Mouse (Mus musculus): ENCODE results near the gene Pnp2. TPM values are rescaled to one million over a fixed set of nuclear protein-coding genes. Genes with fewer than 3 reads are reported as not detected.

The Pnp2 gene
- polyA plus RNA-seq, 1 experiment, result 1.0 TPM

DNA sequence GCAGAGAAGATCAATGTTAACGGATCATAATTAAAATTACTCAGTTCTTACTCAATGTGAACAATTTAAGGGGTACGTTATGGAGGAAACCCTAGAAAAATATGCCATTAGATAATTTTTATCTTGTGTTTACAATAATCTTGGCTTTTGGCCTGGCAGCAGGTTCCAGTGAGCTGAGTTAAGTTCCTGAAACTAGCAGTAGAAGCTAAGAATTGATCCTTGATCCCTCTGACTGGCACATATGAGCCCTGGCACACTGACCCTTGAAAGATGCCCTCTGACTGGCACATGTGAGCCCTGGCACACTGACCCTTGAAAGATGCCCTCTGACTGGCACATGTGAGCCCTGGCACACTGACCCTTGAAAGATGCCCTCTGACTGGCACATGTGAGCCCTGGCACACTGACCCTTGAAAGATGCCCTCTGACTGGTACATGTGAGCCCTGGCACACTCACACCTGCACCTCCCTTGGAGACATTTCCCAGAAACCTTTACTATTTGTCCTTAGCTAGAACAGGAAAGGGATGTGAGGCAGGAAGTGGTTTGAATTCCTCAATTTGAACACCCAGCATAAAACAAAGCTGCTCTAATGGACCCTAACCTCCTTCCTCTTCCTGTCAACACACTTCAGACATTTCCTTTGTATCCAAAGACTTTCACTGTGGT lies 42.3 kb downstream of the Pnp2 start:
- DNase-seq, result no peak
- Histone ChIP-seq H3K4me3 (replicated peaks; ENCODE audit: insufficient read depth, low read depth, low read length) (no peak overlapping the region), H3K27me3 (ENCODE audit: control insufficient read depth, insufficient read depth, low read length) (no peaks in the 10 kb centered on the region), H3K27ac (ENCODE audit: insufficient read depth, low read length) (no peak overlapping the region), H3K4me1 (ENCODE audit: control insufficient read depth, insufficient read depth, low read length) (no peaks in the 10 kb centered on the region)
- TF ChIP-seq CTCF (IDR thresholded peaks at IDR 0.05; ENCODE audit: borderline replicate concordance, insufficient read depth, low read depth, low read length) (no peak), POLR2A (IDR thresholded peaks at IDR 0.05; ENCODE audit: borderline replicate concordance, insufficient read depth, low read length) (no peak)
- WGBS, result 89% methylated on average over 2 of the region's 2 CpGs

DNA sequence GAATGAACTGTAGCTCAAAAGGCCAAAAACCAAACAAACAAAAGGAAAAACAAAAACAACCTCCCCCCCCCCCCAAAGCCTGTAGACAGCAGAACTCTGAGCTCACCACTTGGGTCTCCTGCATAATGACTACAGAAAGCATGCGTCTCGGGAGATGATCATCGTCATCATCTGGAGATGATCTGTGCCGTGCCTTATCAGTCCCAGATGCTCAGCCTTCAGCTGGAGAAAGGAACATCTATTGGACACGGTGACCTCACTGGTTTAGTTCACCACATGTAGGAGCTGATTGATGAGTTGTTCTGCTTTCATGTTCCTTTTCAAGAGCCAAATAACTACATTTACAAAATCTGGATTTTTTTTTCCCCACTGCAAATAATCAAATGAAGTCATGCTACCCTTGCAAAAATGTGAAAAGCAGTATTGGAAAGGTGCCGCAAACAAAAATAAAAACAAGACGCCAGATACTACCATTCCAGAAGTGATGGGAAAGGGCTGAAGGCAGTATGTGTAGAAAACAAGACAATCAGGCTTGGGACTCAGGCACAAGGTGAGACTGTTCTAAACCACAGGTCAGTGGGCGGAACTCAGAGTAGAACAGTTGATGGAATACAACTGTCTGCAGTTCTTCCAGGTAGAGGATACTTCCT lies 51.5 kb downstream of the Pnp2 start, which contains the start of gene Rnase10:
TSS of gene Rnase10 (plus strand) at position 600 of the 650 bp plus-strand sequence.
- WGBS, result 89% methylated on average over 8 of the region's 8 CpGs
- no peak within 1 kb of the TSS for H3K4me3 ChIP-seq (replicated peaks; ENCODE audit: insufficient read depth, low read depth, low read length)
- H3K27ac ChIP-seq (ENCODE audit: insufficient read depth, low read length), result no peak within 1 kb of the TSS
- no peaks in the 10 kb centered on the region for H3K4me1 ChIP-seq (ENCODE audit: control insufficient read depth, insufficient read depth, low read length)
- DNase-seq, result no peak
- no peaks in the 10 kb centered on the region for H3K27me3 ChIP-seq (ENCODE audit: control insufficient read depth, insufficient read depth, low read length)
- TF ChIP-seq POLR2A (IDR thresholded peaks at IDR 0.05; ENCODE audit: borderline replicate concordance, insufficient read depth, low read length) (no peak), CTCF (IDR thresholded peaks at IDR 0.05; ENCODE audit: borderline replicate concordance, insufficient read depth, low read depth, low read length) (no peak)

DNA sequence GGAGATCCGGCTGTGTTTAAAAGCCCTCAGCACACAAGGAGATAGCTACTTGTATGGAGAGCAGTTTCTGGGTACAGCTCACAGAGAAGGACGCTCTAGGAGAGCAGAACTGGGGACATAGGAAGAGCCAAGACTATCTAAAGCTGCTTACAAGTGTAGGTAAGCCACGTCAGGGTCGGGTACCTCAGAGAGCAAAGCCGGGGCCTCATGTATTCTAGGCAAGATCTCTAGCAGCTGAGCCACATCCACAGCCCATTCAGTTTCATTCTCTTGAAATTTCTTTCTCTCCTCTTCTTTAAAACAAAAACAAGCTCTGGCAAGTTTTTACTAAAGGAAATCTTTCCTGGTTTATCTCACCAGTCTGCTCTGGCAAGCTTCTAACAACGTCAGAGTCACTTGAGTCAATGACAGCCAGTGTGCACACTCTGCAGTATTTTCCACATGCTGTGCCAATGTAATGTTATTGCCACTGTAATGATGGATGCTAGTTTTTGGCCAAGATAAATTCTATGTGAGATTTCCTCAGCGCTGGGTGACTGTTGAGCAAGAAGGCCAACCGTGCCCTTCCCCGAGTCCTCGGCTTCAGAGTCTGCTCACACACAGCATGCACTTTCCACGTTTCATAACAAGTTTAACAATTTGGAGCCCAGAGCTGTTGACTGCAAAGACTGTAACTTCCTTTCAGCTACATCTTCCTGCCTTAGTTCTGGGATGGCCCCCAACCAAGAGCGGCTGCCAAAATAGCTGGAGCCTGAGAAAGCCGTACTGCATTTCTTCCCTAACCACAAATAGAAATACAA lies 52.3 kb downstream of the Pnp2 start:
- TF ChIP-seq POLR2A (IDR thresholded peaks at IDR 0.05; ENCODE audit: borderline replicate concordance, insufficient read depth, low read length) (no peak), CTCF (IDR thresholded peaks at IDR 0.05; ENCODE audit: borderline replicate concordance, insufficient read depth, low read depth, low read length) (no peak)
- no peak for DNase-seq
- H3K27me3 ChIP-seq (ENCODE audit: control insufficient read depth, insufficient read depth, low read length), result no peaks in the 10 kb centered on the region
- 50% methylated on average over 13 of the region's 13 CpGs for WGBS
- no peaks in the 10 kb centered on the region for H3K4me1 ChIP-seq (ENCODE audit: control insufficient read depth, insufficient read depth, low read length)
- no peak overlapping the region for H3K4me3 ChIP-seq (replicated peaks; ENCODE audit: insufficient read depth, low read depth, low read length)
- no peak overlapping the region for H3K27ac ChIP-seq (ENCODE audit: insufficient read depth, low read length)

DNA sequence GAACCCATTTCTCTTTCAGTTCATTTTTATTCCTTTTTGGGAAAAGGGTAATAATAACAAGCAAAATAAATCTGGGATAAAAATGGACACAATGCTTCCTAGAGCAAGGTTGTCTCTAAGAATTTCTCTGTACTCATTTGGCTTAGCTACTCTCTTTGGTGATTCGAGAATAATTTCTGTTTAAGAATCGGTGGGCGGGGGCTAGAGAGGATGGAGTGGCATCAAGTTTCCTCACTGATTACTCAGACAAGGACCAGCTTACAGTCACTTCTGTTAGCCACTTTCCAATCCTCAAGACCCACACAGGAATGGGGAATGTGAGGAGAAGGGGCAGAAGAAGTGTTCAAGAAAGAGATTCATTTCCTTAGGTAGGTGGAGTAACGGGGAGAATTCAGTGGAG lies 53.0 kb downstream of the Pnp2 start:
- Histone ChIP-seq H3K4me1 (ENCODE audit: control insufficient read depth, insufficient read depth, low read length) (no peaks in the 10 kb centered on the region), H3K4me3 (replicated peaks; ENCODE audit: insufficient read depth, low read depth, low read length) (no peak overlapping the region), H3K27ac (ENCODE audit: insufficient read depth, low read length) (no peak overlapping the region), H3K27me3 (ENCODE audit: control insufficient read depth, insufficient read depth, low read length) (no peaks in the 10 kb centered on the region)
- TF ChIP-seq POLR2A (IDR thresholded peaks at IDR 0.05; ENCODE audit: borderline replicate concordance, insufficient read depth, low read length), result no peak
- TF ChIP-seq CTCF (IDR thresholded peaks at IDR 0.05; ENCODE audit: borderline replicate concordance, insufficient read depth, low read depth, low read length), result no peak
- WGBS, result 76% methylated on average over 4 of the region's 4 CpGs
- DNase-seq, result no peak

DNA sequence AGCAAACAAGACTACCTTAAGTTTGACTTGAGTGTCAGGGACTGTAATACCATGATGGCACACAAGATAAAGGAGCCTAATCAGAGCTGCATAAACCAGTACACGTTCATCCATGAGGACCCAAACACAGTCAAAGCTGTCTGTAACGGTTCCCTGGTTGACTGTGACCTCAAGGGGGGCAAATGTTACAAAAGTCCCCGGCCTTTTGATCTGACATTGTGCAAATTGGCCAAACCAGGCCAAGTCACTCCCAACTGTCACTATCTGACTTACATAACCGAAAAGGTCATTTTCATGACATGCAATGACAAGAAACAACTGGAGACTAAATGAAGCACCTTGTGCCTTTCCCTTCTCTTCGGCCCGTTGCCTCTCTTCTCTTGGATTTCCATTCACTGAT lies 53.8 kb downstream of the Pnp2 start:
- Histone ChIP-seq H3K27me3 (ENCODE audit: control insufficient read depth, insufficient read depth, low read length) (no peaks in the 10 kb centered on the region), H3K27ac (ENCODE audit: insufficient read depth, low read length) (no peak overlapping the region), H3K4me3 (replicated peaks; ENCODE audit: insufficient read depth, low read depth, low read length) (no peak overlapping the region), H3K4me1 (ENCODE audit: control insufficient read depth, insufficient read depth, low read length) (no peaks in the 10 kb centered on the region)
- TF ChIP-seq POLR2A (IDR thresholded peaks at IDR 0.05; ENCODE audit: borderline replicate concordance, insufficient read depth, low read length) (no peak), CTCF (IDR thresholded peaks at IDR 0.05; ENCODE audit: borderline replicate concordance, insufficient read depth, low read depth, low read length) (no peak)
- DNase-seq, result no peak
- 83% methylated on average over 6 of the region's 6 CpGs for WGBS

Other genes starting within 250 kb of the Pnp2 start
- gene Olfr748, start 248.6 kb upstream of the Pnp2 start, polyA plus RNA-seq (2012; rRNA removed), result not detected in 2 replicates
- not detected in 2 replicates for gene Olfr749, start 210.9 kb upstream of the Pnp2 start, polyA plus RNA-seq (2012; rRNA removed)
- 60.6 and 60.9 TPM in 2 replicates for gene Ttc5, start 170.5 kb upstream of the Pnp2 start, polyA plus RNA-seq (2012; rRNA removed)
- gene Ccnb1ip1, start 148.3 kb upstream of the Pnp2 start, polyA plus RNA-seq (2012; rRNA removed), result not detected in 2 replicates
- 61.2 and 62.2 TPM in 2 replicates for gene Parp2, start 148.2 kb upstream of the Pnp2 start, polyA plus RNA-seq (2012; rRNA removed)
- 6.4 and 8.4 TPM in 2 replicates for gene Tep1, start 85.4 kb upstream of the Pnp2 start, polyA plus RNA-seq (2012; rRNA removed)
- 34.1 and 35.4 TPM in 2 replicates for gene Klhl33, start 58.5 kb upstream of the Pnp2 start, polyA plus RNA-seq (2012; rRNA removed)
- gene Osgep, start 31.1 kb upstream of the Pnp2 start, polyA plus RNA-seq (2012; rRNA removed), result 65.1 and 70.3 TPM in 2 replicates
- 48.5 and 49.7 TPM in 2 replicates for gene Apex1, start 31.0 kb upstream of the Pnp2 start, polyA plus RNA-seq (2012; rRNA removed)
- gene Pip4p1, start 25.1 kb upstream of the Pnp2 start, polyA plus RNA-seq (2012; rRNA removed), result 204 and 212 TPM in 2 replicates
- gene Pnp, start 24.9 kb upstream of the Pnp2 start, polyA plus RNA-seq (2012; rRNA removed), result 21.0 and 25.1 TPM in 2 replicates
- 22.2 and 23.9 TPM in 2 replicates for gene Gm49342, start 11.5 kb upstream of the Pnp2 start, polyA plus RNA-seq (2012; rRNA removed)
- not detected in 2 replicates for gene Rnase10, start 51.8 kb downstream of the Pnp2 start, polyA plus RNA-seq (2012; rRNA removed)
- not detected in 2 replicates for gene Rnase9, start 85.9 kb downstream of the Pnp2 start, polyA plus RNA-seq (2012; rRNA removed)
- not detected in 2 replicates for gene Rnase11, start 94.2 kb downstream of the Pnp2 start, polyA plus RNA-seq (2012; rRNA removed)
- gene Rnase12, start 101.7 kb downstream of the Pnp2 start, polyA plus RNA-seq (2012; rRNA removed), result not detected in 2 replicates
- gene Olfr750, start 118.4 kb downstream of the Pnp2 start, polyA plus RNA-seq (2012; rRNA removed), result not detected in 2 replicates
- 11.5 and 12.4 TPM in 2 replicates for gene Rnase4, start 135.1 kb downstream of the Pnp2 start, polyA plus RNA-seq (2012; rRNA removed)
- gene Ang, start 135.2 kb downstream of the Pnp2 start, polyA plus RNA-seq (2012; rRNA removed), result 2.9 TPM in 2 replicates
- not detected in 2 replicates for gene Eddm3b, start 158.4 kb downstream of the Pnp2 start, polyA plus RNA-seq (2012; rRNA removed)
- 0.61 and 0.81 TPM in 2 replicates for gene Rnase6, start 167.9 kb downstream of the Pnp2 start, polyA plus RNA-seq (2012; rRNA removed)
- 3.3 and 4.1 TPM in 2 replicates for gene Rnase1, start 190.8 kb downstream of the Pnp2 start, polyA plus RNA-seq (2012; rRNA removed)
- gene Rnase2b, start 206.3 kb downstream of the Pnp2 start, polyA plus RNA-seq (2012; rRNA removed), result not detected in 2 replicates
- gene Ang2, start 243.2 kb downstream of the Pnp2 start, polyA plus RNA-seq (2012; rRNA removed), result not detected in 2 replicates
- not detected in 2 replicates for gene Ear14, start 247.4 kb downstream of the Pnp2 start, polyA plus RNA-seq (2012; rRNA removed)

All from cerebellum, adult 2 months (tissue).